Mouse (Mus musculus) liver, postnatal 0 days (tissue): ENCODE measurements around the gene Camta1.

Experiments used
- CTCF ChIP-seq: sonication (generic); IDR thresholded peaks from 2 replicates; pipeline ENCODE4 v1.5.1; 2016; ENCODE audit warnings: antibody characterized with exemption, low read depth
- EP300 ChIP-seq: IDR thresholded peaks from 2 replicates; pipeline ENCODE4 v1.6.1; 2016; ENCODE audit warnings: antibody characterized with exemption, low read depth, mild to moderate bottlenecking

GRCm38 (mm10) chr4:150944707-150945106 lies 917.0 kb downstream of the Camta1 start:
- TF ChIP-seq CTCF (no peak), EP300 (no peak)
